Mouse (Mus musculus) MEL (cell line): ENCODE results near the gene Clcn3. TPM values are rescaled to one million over a fixed set of nuclear protein-coding genes. Genes with fewer than 3 reads are reported as not detected.

Experiments used
- DNase-seq: peaks from one replicate; pipeline ENCODE4 v3.0.0; 2011; ENCODE audit warnings: low read depth, low spot score
- H3K27ac ChIP-seq: 2 replicates; pipeline ENCODE4 v1.5.1; 2012; ENCODE audit warnings: low read depth, mild to moderate bottlenecking, control low read depth, low read length, moderate library complexity; ENCODE audit not compliant: control insufficient read depth
- H3K27me3 ChIP-seq, 2 experiments: fragments of 150-350 bp in 1 of 2; sonication (generic) in 1 of 2; 2 replicates each; pipeline ENCODE4 v1.6.1; 2012; ENCODE audit warnings: low read length in 2 of 2, mild to moderate bottlenecking in 2 of 2, improper control_type of control experiment in 1 of 2, moderate library complexity in 1 of 2; ENCODE audit not compliant: insufficient read depth in 2 of 2, control insufficient read depth in 1 of 2
- H3K36me3 ChIP-seq, 2 experiments: 2 replicates each; pipeline ENCODE4 v1.6.1; 2012 to 2014; ENCODE audit warnings: low read length in 2 of 2, improper control_type of control experiment in 1 of 2, inconsistent platforms in 1 of 2, mild to moderate bottlenecking in 1 of 2; ENCODE audit not compliant: insufficient read depth in 2 of 2, control insufficient read depth in 1 of 2
- H3K4me1 ChIP-seq, 2 experiments: fragments of 150-350 bp in 1 of 2; sonication (generic) in 1 of 2; 2 replicates each; pipeline ENCODE4 v1.6.1; 2012; ENCODE audit warnings: low read length in 2 of 2, improper control_type of control experiment in 1 of 2, mild to moderate bottlenecking in 1 of 2; ENCODE audit not compliant: insufficient read depth in 2 of 2, control insufficient read depth in 1 of 2
- H3K4me3 ChIP-seq, 2 experiments: fragments of 150-350 bp in 1 of 2; sonication (generic) in 1 of 2; 2 replicates each; pipeline ENCODE4 v1.5.1; 2012; ENCODE audit warnings: low read depth in 2 of 2, low read length in 2 of 2, mild to moderate bottlenecking in 2 of 2, moderate library complexity in 2 of 2, control low read depth in 1 of 2, improper control_type of control experiment in 1 of 2; ENCODE audit not compliant: control insufficient read depth in 1 of 2, insufficient read depth in 1 of 2
- H3K79me2 ChIP-seq: 2 replicates; pipeline ENCODE4 v1.6.1; 2012; ENCODE audit warnings: mild to moderate bottlenecking, low read length, moderate library complexity; ENCODE audit not compliant: control insufficient read depth, poor library complexity, insufficient read depth
- H3K9ac ChIP-seq: 2 replicates; pipeline ENCODE4 v1.6.1; 2012; ENCODE audit warnings: low read depth, mild to moderate bottlenecking, control low read depth, low read length, moderate library complexity; ENCODE audit not compliant: control insufficient read depth, poor library complexity, severe bottlenecking
- H3K9me3 ChIP-seq: fragments of 150-350 bp; sonication (generic); replicated peaks from 2 replicates; pipeline ENCODE4 v1.6.1; 2012; ENCODE audit warnings: mild to moderate bottlenecking, low read length, improper control_type of control experiment, moderate library complexity; ENCODE audit not compliant: insufficient read depth
- CHD1 ChIP-seq: IDR thresholded peaks from 2 replicates; pipeline ENCODE4 v1.6.1; 2012; ENCODE audit warnings: low read depth, mild to moderate bottlenecking, inconsistent platforms, low read length, improper control_type of control experiment
- CTCF ChIP-seq, 3 experiments: IDR thresholded peaks in 2 of 3; conservative IDR thresholded peaks in 1 of 3; 2 replicates each; pipeline ENCODE4 v1.5.1; 2011 to 2012; ENCODE audit warnings: low read length in 3 of 3, low read depth in 2 of 3, mild to moderate bottlenecking in 2 of 3, improper control_type of control experiment in 1 of 3, inconsistent platforms in 1 of 3, mixed read lengths in 1 of 3, moderate library complexity in 1 of 3; ENCODE audit not compliant: control insufficient read depth in 1 of 3, insufficient read depth in 1 of 3, poor library complexity in 1 of 3, severe bottlenecking in 1 of 3
- ELF1 ChIP-seq: IDR thresholded peaks from 2 replicates; pipeline ENCODE4 v1.6.1; 2014; ENCODE audit warnings: low read depth, mild to moderate bottlenecking, inconsistent platforms, low read length, improper control_type of control experiment, moderate library complexity
- ETS1 ChIP-seq: IDR thresholded peaks from 2 replicates; pipeline ENCODE4 v1.6.1; 2012; ENCODE audit warnings: low read depth, mild to moderate bottlenecking, inconsistent platforms, low read length, improper control_type of control experiment, moderate library complexity
- GABPA ChIP-seq: IDR thresholded peaks from 2 replicates; pipeline ENCODE4 v1.6.1; 2012; ENCODE audit warnings: low read depth, mild to moderate bottlenecking, inconsistent platforms, low read length, improper control_type of control experiment, moderate library complexity
- GATA1 ChIP-seq: IDR thresholded peaks from 2 replicates; pipeline ENCODE4 v1.6.1; 2011; ENCODE audit warnings: low read depth, low read length, improper control_type of control experiment
- HCFC1 ChIP-seq: IDR thresholded peaks from 2 replicates; pipeline ENCODE4 v1.6.1; 2012; ENCODE audit warnings: low read depth, mild to moderate bottlenecking, inconsistent platforms, low read length, improper control_type of control experiment, moderate library complexity
- KAT2A ChIP-seq: conservative IDR thresholded peaks from 2 replicates; pipeline ENCODE4 v1.6.1; 2012; ENCODE audit warnings: low read depth, low read length, improper control_type of control experiment, inconsistent platforms
- MAZ ChIP-seq: IDR thresholded peaks from 2 replicates; pipeline ENCODE4 v1.6.1; 2012; ENCODE audit warnings: low read depth, mild to moderate bottlenecking, inconsistent platforms, low read length, improper control_type of control experiment
- MEF2A ChIP-seq: IDR thresholded peaks from 2 replicates; pipeline ENCODE4 v1.6.1; 2014; ENCODE audit warnings: low read depth, mild to moderate bottlenecking, inconsistent platforms, low read length, improper control_type of control experiment; ENCODE audit not compliant: poor library complexity, insufficient replicate concordance, severe bottlenecking; ENCODE audit errors: extremely low read depth
- RAD21 ChIP-seq: IDR thresholded peaks from 2 replicates; pipeline ENCODE4 v1.6.1; 2011; ENCODE audit warnings: mild to moderate bottlenecking, low read depth, low read length, improper control_type of control experiment
- RCOR1 ChIP-seq: IDR thresholded peaks from 2 replicates; pipeline ENCODE4 v1.6.1; 2012; ENCODE audit warnings: low read depth, mild to moderate bottlenecking, inconsistent platforms, low read length, improper control_type of control experiment
- SMC3 ChIP-seq: IDR thresholded peaks from 2 replicates; pipeline ENCODE4 v1.6.1; 2011; ENCODE audit warnings: low read depth, low read length, improper control_type of control experiment
- ZC3H11A ChIP-seq: IDR thresholded peaks from 2 replicates; pipeline ENCODE4 v1.6.1; 2012; ENCODE audit warnings: low read depth, mild to moderate bottlenecking, inconsistent platforms, low read length, improper control_type of control experiment
- ZMIZ1 ChIP-seq: IDR thresholded peaks from 2 replicates; pipeline ENCODE4 v1.6.1; 2012; ENCODE audit warnings: low read depth, mild to moderate bottlenecking, inconsistent platforms, low read length, improper control_type of control experiment, moderate library complexity
- polyA plus RNA-seq, 2 experiments: library from polyadenylated mRNA; stranded (reverse) in 1 of 2; unstranded in 1 of 2; fragments of >175 nt in 1 of 2; fragments of >200 nt in 1 of 2; gene quantifications; 2 replicates each; pipeline versions ENCODE4 v1.2.1 to v1.2.4; 2012; ENCODE audit warnings: low replicate concordance in 2 of 2, low read depth in 1 of 2; ENCODE audit not compliant: insufficient read length in 2 of 2, insufficient read depth in 1 of 2, missing spikeins in 1 of 2
- total RNA-seq: library from RNA; depleted of rRNA; stranded (reverse); fragments of 300-350 nt; gene quantifications from 2 replicates; pipeline ENCODE4 v1.2.3, GENCODE M21; 2012

Gene Clcn3
- total and polyA plus RNA-seq, 3 experiments: 28.8 to 65.6 (median 33.0) TPM

GRCm38 (mm10) chr8:60867468-60868115 lies 115.5 kb downstream of the Clcn3 start:
- H3K4me3 ChIP-seq: peak overlapping the region in 1 of 2 experiments; percentile 21; a peak in 1 of 4 replicates
- DNase-seq: peak; percentile 44
- peak; percentile 82 for TF ChIP-seq ETS1
- TF ChIP-seq GATA1: no peak
- no peak for TF ChIP-seq ZMIZ1
- no peak for TF ChIP-seq MEF2A
- peak; percentile 1; the same call in 1 of the 2 replicates for TF ChIP-seq SMC3
- TF ChIP-seq GABPA: no peak
- no peak for TF ChIP-seq ELF1
- no peak for TF ChIP-seq KAT2A
- TF ChIP-seq RCOR1: 0 out of 2 replicates have a peak, but pooled peaks have one; percentile 6
- TF ChIP-seq MAZ: no peak
- TF ChIP-seq, all 39 proteins: peak for 3

GRCm38 (mm10) chr8:60865504-60866114 lies 117.5 kb downstream of the Clcn3 start:
- Histone ChIP-seq H3K4me1 (peaks cover 7 to 9% of the 10 kb centered on the region in 2 experiments; a peak in 3 of 4 replicates), H3K4me3 (no peak overlapping the region), H3K9me3 (no peaks in the 10 kb centered on the region), H3K27ac (no peak overlapping the region), H3K9ac (no peak overlapping the region), H3K79me2 (no peaks in the 10 kb centered on the region), H3K36me3 (peaks cover 0 to 6% of the 10 kb centered on the region in 2 experiments; a peak in 2 of 4 replicates)
- TF ChIP-seq CHD1: no peak
- peak; percentile 89 for TF ChIP-seq SMC3
- TF ChIP-seq HCFC1: no peak
- TF ChIP-seq CTCF (IDR thresholded peaks at IDR 0.05 in 2 of 3, conservative IDR thresholded peaks at IDR 0.05 in 1 of 3; ENCODE audit: control insufficient read depth in 1 of 3, insufficient read depth in 1 of 3, low read depth in 2 of 3, low read length in 3 of 3, poor library complexity in 1 of 3, severe bottlenecking in 1 of 3): peak; percentile 80 to 86 (median 83)
- peak; percentile 81 for TF ChIP-seq ZC3H11A
- peak; percentile 83 for TF ChIP-seq RAD21
- TF ChIP-seq, all 39 proteins: peak for 4
- DNase-seq: peak; percentile 83
- H3K27me3 ChIP-seq: no peaks in the 10 kb centered on the region; a peak in 1 of 4 replicates

More at GRCm38 (mm10) chr8:60867468-60868115, 115.5 kb downstream of the Clcn3 start:
- no peaks in the 10 kb centered on the region for H3K9me3 ChIP-seq
- peaks cover 0 to 6% of the 10 kb centered on the region in 2 experiments; a peak in 2 of 4 replicates for H3K36me3 ChIP-seq
- no peak overlapping the region for H3K9ac ChIP-seq
- no peaks in the 10 kb centered on the region for H3K79me2 ChIP-seq
- no peak overlapping the region for H3K27ac ChIP-seq
- H3K27me3 ChIP-seq: no peaks in the 10 kb centered on the region; a peak in 2 of 4 replicates
- H3K4me1 ChIP-seq: peaks cover 7 to 9% of the 10 kb centered on the region in 2 experiments; a peak in 3 of 4 replicates
